Mouse (Mus musculus) cerebellum, adult 18-20 months (tissue): Measurements from ENCODE around the gene Retn.

Experiments
- DNase-seq, 2 experiments: peaks; one replicate each; pipeline ENCODE4 v3.0.0; 2021

Retn gene

GRCm38 (mm10) chr8:3655526-3655925, at the start of gene Retn:
Gene Retn, plus strand, starts transcription at chr8:3655770.
- DNase-seq, result no peak

GRCm38 (mm10) chr8:3606593-3606992, 49.0 kb upstream of the Retn start:
- no peak for DNase-seq

GRCm38 (mm10) chr8:3607822-3608221, 47.7 kb upstream of the Retn start:
- no peak for DNase-seq

- no peak for DNase-seq
Observed at GRCm38 (mm10) chr8:3609046-3609815, 46.3 kb upstream of the Retn start.

- no peak for DNase-seq
Observed at GRCm38 (mm10) chr8:3609816-3610150, 45.8 kb upstream of the Retn start.

GRCm38 (mm10) chr8:3621199-3621970, 34.2 kb upstream of the Retn start, which contains the start of the genes Xab2 and Pet100:
Gene Xab2, minus strand, starts transcription at chr8:3621316.
Gene Pet100, plus strand, starts transcription at chr8:3621548.
- DNase-seq, result peak; percentile 98

GRCm38 (mm10) chr8:3622119-3622518, 33.5 kb upstream of the Retn start:
- no peak for DNase-seq

- no peak for DNase-seq
Observed at GRCm38 (mm10) chr8:3625445-3625844, 30.1 kb upstream of the Retn start, which contains the start of gene Pcp2. Gene Pcp2, minus strand, starts transcription at chr8:3625545.

GRCm38 (mm10) chr8:3626971-3627370, 28.6 kb upstream of the Retn start:
- DNase-seq, result no peak

- DNase-seq, result peak in 1 of 2 experiments; percentile 49
Observed at GRCm38 (mm10) chr8:3628014-3628413, 27.6 kb upstream of the Retn start.

- peak; percentile 85 to 86 for DNase-seq
Observed at GRCm38 (mm10) chr8:3630647-3631477, 24.7 kb upstream of the Retn start, which contains the start of gene Stxbp2. Gene Stxbp2, plus strand, starts transcription at chr8:3630955.

- peak in 1 of 2 experiments; percentile 26 for DNase-seq
Observed at GRCm38 (mm10) chr8:3631478-3631875, 24.1 kb upstream of the Retn start.

GRCm38 (mm10) chr8:3645804-3646203, 9.8 kb upstream of the Retn start:
- DNase-seq, result peak; percentile 23 to 46

- DNase-seq, result no peak
Observed at GRCm38 (mm10) chr8:3646824-3647531, 8.6 kb upstream of the Retn start.

- no peak for DNase-seq
Observed at GRCm38 (mm10) chr8:3647561-3647960, 8.0 kb upstream of the Retn start.

- no peak for DNase-seq
Observed at GRCm38 (mm10) chr8:3648268-3648667, 7.3 kb upstream of the Retn start.

GRCm38 (mm10) chr8:3648990-3649389, 6.6 kb upstream of the Retn start:
- DNase-seq, result no peak

- DNase-seq, result no peak
Observed at GRCm38 (mm10) chr8:3652845-3653244, 2.7 kb upstream of the Retn start.

- DNase-seq, result no peak
Observed at GRCm38 (mm10) chr8:3654726-3655508, 653 bp upstream of the Retn start.

- DNase-seq, result no peak
Observed at GRCm38 (mm10) chr8:3656725-3657381, 1.3 kb downstream of the Retn start.

GRCm38 (mm10) chr8:3660889-3661288, 5.3 kb downstream of the Retn start:
- no peak for DNase-seq
